Mouse (Mus musculus) liver, postnatal 0 days (tissue): ENCODE measurements around the gene Sh3glb1. TPM values are rescaled to one million over a fixed set of nuclear protein-coding genes. Genes with fewer than 3 reads are reported as not detected.

Source experiments
- ATAC-seq: fragments of 200-750 bp; cut with Nextera tagmentation; 2 replicates; pipeline ENCODE4 v1.8.0; 2017; ENCODE audit warnings: mild to moderate bottlenecking, moderate library complexity
- DNase-seq: peaks from one replicate; pipeline ENCODE4 v3.0.0-alpha.2; 2016
- H3K27ac ChIP-seq: fragments of 300-500 bp; sonication (generic); 2 replicates; pipeline ENCODE4 v1.5.1; 2014; ENCODE audit warnings: antibody characterized with exemption, moderate library complexity, mild to moderate bottlenecking, low read depth
- H3K27me3 ChIP-seq: fragments of 300-500 bp; sonication (generic); 2 replicates; pipeline ENCODE4 v1.6.1; 2014; ENCODE audit warnings: low read length, control low read depth, mixed read lengths; ENCODE audit not compliant: insufficient read depth
- H3K36me3 ChIP-seq: fragments of 300-500 bp; sonication (generic); replicated peaks from 2 replicates; pipeline ENCODE4 v1.6.1; 2014; ENCODE audit warnings: mild to moderate bottlenecking, control low read depth, low read length, moderate library complexity, mixed read lengths; ENCODE audit not compliant: insufficient read depth
- H3K4me1 ChIP-seq: fragments of 300-500 bp; sonication (generic); 2 replicates; pipeline ENCODE4 v1.6.1; 2014; ENCODE audit warnings: antibody characterized with exemption, mild to moderate bottlenecking, control low read depth; ENCODE audit not compliant: insufficient read depth
- H3K4me2 ChIP-seq: fragments of 300-500 bp; sonication (generic); 2 replicates; pipeline ENCODE4 v1.6.1; 2014; ENCODE audit warnings: low read depth, mild to moderate bottlenecking, low read length, moderate library complexity, mixed read lengths
- H3K4me3 ChIP-seq: fragments of 300-500 bp; sonication (generic); 2 replicates; pipeline ENCODE4 v1.5.1; 2014; ENCODE audit warnings: low read depth, low read length
- H3K9ac ChIP-seq: fragments of 300-500 bp; sonication (generic); replicated peaks from 2 replicates; pipeline ENCODE4 v1.6.1; 2014; ENCODE audit warnings: mild to moderate bottlenecking, moderate library complexity
- H3K9me3 ChIP-seq: fragments of 300-500 bp; sonication (generic); 2 replicates; pipeline ENCODE4 v1.6.1; 2016; ENCODE audit warnings: mild to moderate bottlenecking, control low read depth, low read length, mixed read lengths
- CTCF ChIP-seq: sonication (generic); IDR thresholded peaks from 2 replicates; pipeline ENCODE4 v1.5.1; 2016; ENCODE audit warnings: antibody characterized with exemption, low read depth
- EP300 ChIP-seq: IDR thresholded peaks from 2 replicates; pipeline ENCODE4 v1.6.1; 2016; ENCODE audit warnings: antibody characterized with exemption, low read depth, mild to moderate bottlenecking
- WGBS: fragments of 180-500 bp; shearing (Covaris S2); extraction: QIAGEN DNeasy Blood & Tissue Kit; methylation state at CpG from one replicate; pipeline ENCODE4 v1.1.7; 2014; ENCODE audit not compliant: insufficient replicate concordance; 5-methylcytosine and 5-hydroxymethylcytosine counted together
- polyA plus RNA-seq: library from polyadenylated mRNA; unstranded; fragments of >200 nt; fragmentation: Nextera tagmentation; extraction: Ambion mirVana; gene quantifications from 2 replicates; pipeline ENCODE4 v1.2.1, GENCODE M21; 2015

Gene Sh3glb1
- polyA plus RNA-seq, 1 experiment from 2014 or later, result 84.8 TPM

GRCm38 (mm10) chr3:144669944-144670874 lies 49.9 kb downstream of the Sh3glb1 start:
- Histone ChIP-seq H3K27me3 (no peaks in the 10 kb centered on the region), H3K4me1 (peaks cover 31% of the 10 kb centered on the region), H3K4me2 (peak overlapping the region; percentile 54), H3K36me3 (no peaks in the 10 kb centered on the region), H3K9ac (no peak overlapping the region; the same call in 1 of the 2 replicates), H3K9me3 (no peaks in the 10 kb centered on the region), H3K4me3 (no peak overlapping the region), H3K27ac (peak overlapping the region; percentile 87)
- 46% methylated on average over 14 of the region's 14 CpGs for WGBS
- TF ChIP-seq EP300 (peak; percentile 98), CTCF (no peak)
- DNase-seq (peak; percentile 80), ATAC-seq (peak; percentile 99)

DNA sequence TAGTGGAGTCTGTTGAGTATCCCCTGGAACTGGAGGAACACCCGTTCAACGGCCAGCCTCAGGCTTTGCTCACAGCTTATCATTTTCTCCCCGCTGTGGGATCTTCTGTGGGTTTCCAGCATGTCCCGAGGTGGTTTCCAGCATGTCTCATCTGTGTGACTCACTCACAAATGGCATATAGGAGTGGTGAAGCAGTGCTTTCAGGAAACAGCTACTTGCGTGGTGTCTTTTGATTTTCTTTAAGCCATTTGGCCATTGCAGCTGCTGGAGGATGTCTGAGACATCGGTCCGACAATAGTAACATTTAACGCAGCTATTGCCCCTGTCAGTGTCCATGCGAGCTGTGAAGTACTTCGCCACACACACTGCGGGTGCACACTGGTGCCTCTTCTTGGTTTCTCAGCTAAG lies 50.7 kb downstream of the Sh3glb1 start:
- DNase-seq (peak; percentile 40), ATAC-seq (peak; percentile 9)
- Histone ChIP-seq H3K27ac (peak overlapping the region; percentile 87), H3K9me3 (no peaks in the 10 kb centered on the region), H3K4me2 (peak overlapping the region; percentile 54; the same call in 1 of the 2 replicates), H3K36me3 (no peaks in the 10 kb centered on the region), H3K27me3 (no peaks in the 10 kb centered on the region), H3K4me1 (peaks cover 37% of the 10 kb centered on the region), H3K9ac (peak overlapping the region; percentile 36), H3K4me3 (no peak overlapping the region)
- 48% methylated on average over 11 of the region's 11 CpGs for WGBS
- TF ChIP-seq CTCF (no peak), EP300 (0 out of 2 replicates have a peak, but pooled peaks have one; percentile 50)

- no peaks in the 10 kb centered on the region for H3K36me3 ChIP-seq
- DNase-seq, result no peak
- no peaks in the 10 kb centered on the region for H3K27me3 ChIP-seq
- TF ChIP-seq EP300, result no peak
- no peak for TF ChIP-seq CTCF
- H3K9ac ChIP-seq, result peak overlapping the region; percentile 36
- ATAC-seq, result no peak
- no peaks in the 10 kb centered on the region for H3K9me3 ChIP-seq
- H3K4me1 ChIP-seq, result peaks cover 39% of the 10 kb centered on the region
- no peak overlapping the region for H3K4me2 ChIP-seq
- WGBS, result 59% methylated on average over 2 of the region's 2 CpGs
- H3K27ac ChIP-seq, result peak overlapping the region; percentile 87
- no peak overlapping the region for H3K4me3 ChIP-seq
These were observed 51.2 kb downstream of the Sh3glb1 start for GRCm38 (mm10) chr3:144668949-144669348.

GRCm38 (mm10) chr3:144668039-144668438 lies 52.1 kb downstream of the Sh3glb1 start:
- ATAC-seq (no peak), DNase-seq (no peak)
- Histone ChIP-seq H3K9me3 (no peaks in the 10 kb centered on the region), H3K27ac (0 out of 2 replicates have a peak overlapping the region, but pooled peaks have one; percentile 16), H3K27me3 (no peaks in the 10 kb centered on the region), H3K4me2 (no peak overlapping the region), H3K4me1 (peaks cover 44% of the 10 kb centered on the region), H3K9ac (no peak overlapping the region), H3K36me3 (no peaks in the 10 kb centered on the region), H3K4me3 (no peak overlapping the region)
- TF ChIP-seq CTCF, result no peak
- no peak for TF ChIP-seq EP300
- 83% methylated on average over 9 of the region's 9 CpGs for WGBS

GRCm38 (mm10) chr3:144664363-144665299 lies 55.5 kb downstream of the Sh3glb1 start:
- no peak for ATAC-seq
- TF ChIP-seq CTCF (no peak), EP300 (no peak)
- no peak overlapping the region for H3K27ac ChIP-seq

More at GRCm38 (mm10) chr3:144664363-144665299, 55.5 kb downstream of the Sh3glb1 start:
- H3K9ac ChIP-seq, result 0 out of 2 replicates have a peak overlapping the region, but pooled peaks have one; percentile 1
- DNase-seq, result no peak
- 49% methylated on average over 22 of the region's 22 CpGs for WGBS
- no peaks in the 10 kb centered on the region for H3K27me3 ChIP-seq
- no peak overlapping the region for H3K4me3 ChIP-seq
- H3K4me1 ChIP-seq, result peaks cover 40% of the 10 kb centered on the region
- no peaks in the 10 kb centered on the region for H3K9me3 ChIP-seq
- H3K4me2 ChIP-seq, result 0 out of 2 replicates have a peak overlapping the region, but pooled peaks have one; percentile 9
- H3K36me3 ChIP-seq, result no peaks in the 10 kb centered on the region
